Mouse (Mus musculus): ENCODE data around the gene Serpinb1c. TPM values are rescaled to one million over a fixed set of nuclear protein-coding genes. Genes with fewer than 3 reads are reported as not detected.
"Not testable (repeated sequence)": the region's sequence is repeated elsewhere in the genome, so short reads cannot be mapped to it uniquely, and the experiment has no call there.

The Serpinb1c gene
- polyA plus RNA-seq, 1 experiment from 2014 or later: 0.69 TPM

DNA sequence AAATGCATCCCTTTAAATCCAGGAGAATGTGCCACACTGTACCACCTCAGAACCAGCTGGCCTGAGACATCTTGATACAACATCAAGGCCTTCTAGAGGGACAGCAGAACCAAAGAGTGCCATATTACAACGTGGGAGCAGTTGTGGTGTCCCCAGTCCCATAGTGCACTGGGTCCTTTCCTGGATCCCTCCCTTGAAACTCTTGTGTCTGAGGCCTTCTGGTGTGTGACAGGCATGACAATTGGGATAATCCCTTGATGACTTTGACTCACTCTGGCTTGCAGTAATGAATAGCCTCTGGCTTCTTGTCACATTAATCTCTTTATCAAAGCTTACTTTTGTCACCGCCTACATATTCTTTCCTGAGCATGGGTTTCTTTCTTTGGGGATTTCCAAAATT is 31.0 kb downstream of the Serpinb1c start:
- DNase-seq (ENCODE audit: low read depth, low spot score) (no peak), ATAC-seq (no peak)
- in situ Hi-C loops (cut with MboI; ENCODE audit: low pct_unique_long_range_greater_than_20kb): loop anchor here (10.0 kb wide), 1 partner anchor 1038 kb away; the partner anchor contains the start of gene Serpinb6c
- POLR2A ChIA-PET: no interaction called here
- H3K27me3 ChIP-seq: peaks cover 7% of the 10 kb centered on the region
- CTCF ChIA-PET: interaction anchor here (1.4 to 1.9 kb wide), 4 partner anchors 10 to 207 kb away, joined by 3 to 5 read pairs (median 4); no protein-coding TSS in a partner anchor
- no peak for TF ChIP-seq CTCF (IDR thresholded peaks at IDR 0.05)

DNA sequence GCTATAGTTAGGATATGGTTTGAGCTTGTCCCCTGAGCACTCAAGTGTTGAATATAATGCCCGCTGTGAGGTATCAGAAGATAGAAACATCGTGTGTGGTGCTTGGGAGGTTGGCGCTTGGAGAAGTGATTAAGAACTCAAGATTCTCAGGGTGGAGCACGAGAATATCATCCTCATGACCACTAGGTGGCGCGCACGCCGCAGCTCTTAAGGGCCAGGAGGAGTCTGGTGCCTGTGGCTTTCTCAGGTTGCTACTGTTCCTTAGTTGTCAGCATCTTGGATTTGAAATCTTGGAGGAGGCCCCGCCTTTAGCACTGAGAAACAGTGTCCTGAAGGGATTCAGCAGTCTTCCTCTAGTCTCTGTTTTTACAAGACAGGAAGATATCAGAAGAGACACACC is 31.5 kb downstream of the Serpinb1c start:
- CTCF ChIA-PET: interaction anchor here (0.8 to 1.9 kb wide), 11 partner anchors 10 to 1041 kb away, joined by 3 to 5 read pairs (median 3); no protein-coding TSS in a partner anchor
- DNase-seq (ENCODE audit: low read depth, low spot score): no peak
- ATAC-seq: no peak
- peaks cover 5% of the 10 kb centered on the region for H3K27me3 ChIP-seq
- peak; percentile 85 for TF ChIP-seq CTCF (IDR thresholded peaks at IDR 0.05)
- in situ Hi-C loops (cut with MboI; ENCODE audit: low pct_unique_long_range_greater_than_20kb): loop anchor here (10.0 kb wide), 1 partner anchor 1038 kb away; the partner anchor contains the start of gene Serpinb6c
- POLR2A ChIA-PET: interaction anchor here (0.6 kb wide), 1 partner anchor 34 kb away, joined by 3 read pairs; no protein-coding TSS in a partner anchor

DNA sequence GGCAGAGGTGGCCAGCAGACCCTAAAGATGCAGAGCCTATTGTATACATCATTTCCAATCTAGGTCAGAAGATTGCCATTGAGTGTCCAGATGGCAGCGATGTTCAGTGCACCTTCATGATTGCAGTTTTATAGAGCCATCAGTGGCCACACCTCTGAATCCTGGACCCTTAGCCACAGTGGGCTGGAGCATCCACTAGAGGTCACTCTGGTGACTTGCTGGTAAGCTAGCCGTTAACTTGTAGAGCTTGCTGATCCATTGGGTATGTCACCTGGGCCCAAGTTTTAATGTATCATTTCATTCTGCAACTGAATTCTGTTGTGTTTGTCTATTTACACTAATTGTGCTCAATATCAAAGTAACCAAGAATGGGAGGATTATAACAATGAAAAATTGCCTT is 32.4 kb downstream of the Serpinb1c start:
- H3K27me3 ChIP-seq: no peaks in the 10 kb centered on the region
- DNase-seq (ENCODE audit: low read depth, low spot score) (no peak), ATAC-seq (no peak)
- CTCF ChIA-PET: interaction anchor here (0.8 to 1.9 kb wide), 9 partner anchors 9 to 1041 kb away, joined by 3 to 5 read pairs (median 3); no protein-coding TSS in a partner anchor
- in situ Hi-C loops (cut with MboI; ENCODE audit: low pct_unique_long_range_greater_than_20kb): loop anchor here (10.0 kb wide), 1 partner anchor 1039 kb away; the partner anchor contains the start of gene Serpinb6c
- peak; percentile 81 for TF ChIP-seq CTCF (IDR thresholded peaks at IDR 0.05)
- POLR2A ChIA-PET: no interaction called here

DNA sequence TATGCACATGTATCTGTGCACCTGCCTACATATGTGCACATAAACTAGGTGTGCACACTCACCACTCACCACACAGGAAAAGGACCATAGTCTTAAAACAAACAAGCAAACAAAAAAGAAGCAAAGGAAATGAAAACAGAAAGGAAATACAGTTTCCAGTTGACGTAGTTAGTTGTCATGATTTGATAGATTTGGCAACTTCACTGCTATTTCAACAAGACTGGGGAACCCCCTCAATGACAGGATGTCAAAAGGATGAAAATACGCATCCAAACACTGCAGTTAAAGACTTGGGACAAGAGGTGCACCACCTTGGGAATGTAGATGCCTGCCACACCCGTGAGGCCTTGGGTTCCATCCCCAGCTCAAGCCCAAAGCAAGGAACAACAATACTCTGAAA is 33.5 kb downstream of the Serpinb1c start:
- POLR2A ChIA-PET; H3K27me3 ChIP-seq; DNase-seq (ENCODE audit: low read depth, low spot score); ATAC-seq: not testable (repeated sequence)
- CTCF ChIA-PET: interaction anchor here (1.1 to 1.8 kb wide), 2 partner anchors 38 to 1030 kb away, joined by 3 to 5 read pairs; no protein-coding TSS in a partner anchor
- in situ Hi-C loops (cut with MboI; ENCODE audit: low pct_unique_long_range_greater_than_20kb): loop anchor here (10.0 kb wide), 1 partner anchor 1040 kb away; the partner anchor contains the start of gene Serpinb6c

DNA sequence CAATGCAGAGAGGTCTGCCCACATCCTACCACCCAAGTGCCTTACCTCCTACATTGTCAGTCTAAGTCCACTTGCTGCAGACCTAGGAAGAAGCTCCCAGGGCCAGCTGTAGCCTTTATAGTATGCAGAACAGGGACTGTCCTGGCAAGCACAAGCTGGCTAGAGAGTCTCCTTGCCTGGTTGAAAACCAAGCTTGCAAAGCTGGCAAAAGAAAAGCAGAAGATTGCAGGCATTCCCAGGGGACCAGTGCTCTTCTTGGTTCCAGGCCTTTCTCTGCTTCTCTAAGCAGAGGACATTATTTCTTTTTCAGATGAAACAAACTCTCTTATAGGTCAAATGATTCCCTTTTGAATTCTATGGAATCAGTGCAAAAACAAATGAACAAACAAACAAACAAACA is 34.6 kb downstream of the Serpinb1c start:
- in situ Hi-C loops (cut with MboI; ENCODE audit: low pct_unique_long_range_greater_than_20kb): loop anchor here (10.0 kb wide), 1 partner anchor 1041 kb away; the partner anchor contains the start of gene Serpinb6c

DNA sequence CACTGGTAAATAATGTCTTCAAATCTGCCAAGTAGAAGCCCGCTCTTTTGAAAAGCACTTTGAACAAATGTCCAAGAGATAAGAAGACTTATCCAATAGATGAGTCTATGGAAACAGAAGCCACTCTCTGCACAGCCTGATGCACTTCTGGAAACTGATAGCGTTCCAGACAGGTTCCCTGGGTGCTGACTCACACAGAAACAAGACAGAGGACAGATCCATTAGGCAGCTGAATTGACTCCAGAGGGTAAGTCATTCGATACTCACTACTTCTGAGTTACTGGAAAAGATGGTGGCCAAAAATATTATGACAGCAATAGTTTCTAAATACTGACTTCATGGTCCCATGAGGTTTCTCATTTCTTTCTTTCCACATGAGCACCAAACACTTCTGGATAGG is 37.2 kb downstream of the Serpinb1c start:
- H3K27me3 ChIP-seq: no peaks in the 10 kb centered on the region
- POLR2A ChIA-PET: interaction anchor here (0.6 kb wide), 1 partner anchor 286 kb away, joined by 5 read pairs; no protein-coding TSS in a partner anchor
- CTCF ChIA-PET: interaction anchor here (1.1 kb wide), 1 partner anchor 9 kb away, joined by 5 read pairs; no protein-coding TSS in a partner anchor

More for the DNA sequence above, 34.6 kb downstream of the Serpinb1c start:
- POLR2A ChIA-PET: no interaction called here
- TF ChIP-seq CTCF (IDR thresholded peaks at IDR 0.05): no peak
- ATAC-seq (no peak), DNase-seq (ENCODE audit: low read depth, low spot score) (no peak)
- H3K27me3 ChIP-seq: no peaks in the 10 kb centered on the region
- CTCF ChIA-PET: interaction anchor here (1.6 kb wide), 1 partner anchor 14 kb away, joined by 3 read pairs; no protein-coding TSS in a partner anchor

DNA sequence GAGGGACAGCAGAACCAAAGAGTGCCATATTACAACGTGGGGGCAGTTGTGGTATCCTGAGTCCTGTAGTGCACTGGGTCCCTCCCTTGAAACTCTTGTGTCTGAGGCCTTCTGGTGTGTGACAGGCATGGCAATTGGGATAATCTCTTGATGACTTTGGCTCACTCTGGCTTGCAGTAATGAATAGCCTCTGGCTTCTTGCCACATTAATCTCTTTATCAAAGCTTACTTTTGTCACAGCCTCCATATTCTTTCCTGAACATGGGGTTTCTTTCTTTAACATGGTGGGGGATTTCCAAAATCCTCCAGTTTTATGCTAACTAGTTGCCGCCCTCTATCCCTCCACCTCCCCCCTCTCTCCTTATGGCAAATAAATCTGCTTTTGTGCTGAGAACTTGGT is 44.9 kb downstream of the Serpinb1c start:
- DNase-seq (ENCODE audit: low read depth, low spot score): no peak
- ChIA-PET CTCF (interaction anchor here (1.1 kb wide), 1 partner anchor 13 kb away, joined by 5 read pairs; no protein-coding TSS in a partner anchor), POLR2A (interaction anchor here (0.6 kb wide), 1 partner anchor 46 kb away, joined by 5 read pairs; no protein-coding TSS in a partner anchor)
- in situ Hi-C loops (cut with MboI; ENCODE audit: low pct_unique_long_range_greater_than_20kb): loop anchor here (5.0 kb wide), 2 partner anchors 44 to 1149 kb away; partner anchors contain the start of genes Ripk1, Serpinb1c and Serpinb6a
- H3K27me3 ChIP-seq: no peaks in the 10 kb centered on the region
- TF ChIP-seq CTCF (IDR thresholded peaks at IDR 0.05): no peak
- no peak for ATAC-seq

More for the DNA sequence above, 37.2 kb downstream of the Serpinb1c start:
- TF ChIP-seq CTCF (IDR thresholded peaks at IDR 0.05): no peak
- ATAC-seq (no peak), DNase-seq (ENCODE audit: low read depth, low spot score) (no peak)
- in situ Hi-C loops (cut with MboI; ENCODE audit: low pct_unique_long_range_greater_than_20kb): loop anchor here (10.0 kb wide), 1 partner anchor 1044 kb away; the partner anchor contains the start of gene Serpinb6c

DNA sequence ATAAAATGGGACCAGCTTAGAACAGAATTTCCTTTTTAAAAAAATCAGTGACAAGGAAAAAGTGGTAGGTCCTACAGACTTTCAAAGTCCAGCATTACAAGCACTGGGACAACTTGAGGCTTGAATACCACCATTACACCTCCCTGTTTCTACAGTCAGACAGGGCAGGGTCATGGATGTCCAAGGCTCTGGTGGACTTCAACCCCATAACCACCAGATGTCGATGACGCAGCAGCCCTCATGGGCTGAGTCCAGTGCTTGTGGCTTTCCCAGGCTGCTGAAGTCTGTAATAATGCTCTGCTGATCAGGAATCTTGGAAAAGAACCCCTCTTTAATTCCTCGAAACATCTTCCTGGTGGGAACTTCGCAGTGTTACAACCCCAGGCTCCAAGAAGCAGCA is 45.5 kb downstream of the Serpinb1c start:
- in situ Hi-C loops (cut with MboI; ENCODE audit: low pct_unique_long_range_greater_than_20kb): loop anchor here (5.0 kb wide), 2 partner anchors 45 to 1150 kb away; partner anchors contain the start of genes Ripk1, Serpinb1c and Serpinb6a
- CTCF ChIA-PET: interaction anchor here (0.8 to 1.7 kb wide), 5 partner anchors 8 to 910 kb away, joined by 3 to 5 read pairs (median 3); no protein-coding TSS in a partner anchor
- POLR2A ChIA-PET: no interaction called here
- DNase-seq (ENCODE audit: low read depth, low spot score) (no peak), ATAC-seq (no peak)
- H3K27me3 ChIP-seq: no peaks in the 10 kb centered on the region
- no peak for TF ChIP-seq CTCF (IDR thresholded peaks at IDR 0.05)

DNA sequence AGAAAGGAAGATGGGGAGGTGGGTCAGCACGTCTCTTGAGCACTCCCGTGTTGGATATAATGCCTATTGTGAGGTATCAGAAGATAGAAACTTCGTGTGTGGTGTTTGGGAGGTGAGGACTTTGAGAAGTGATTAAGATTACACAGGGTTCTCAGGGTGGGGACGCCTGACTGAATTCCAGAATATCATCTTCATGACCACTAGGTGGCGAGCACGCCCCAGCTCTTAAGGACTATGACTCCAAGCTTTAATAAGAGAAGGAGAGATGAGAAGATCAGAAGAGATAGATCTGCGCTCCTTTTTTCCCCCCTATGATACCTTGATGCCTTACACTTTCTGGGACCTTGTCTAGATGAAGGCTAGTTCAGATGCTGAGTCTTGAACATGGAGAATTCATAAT is 46.0 kb downstream of the Serpinb1c start:
- peak; percentile 31 for ATAC-seq
- POLR2A ChIA-PET: no interaction called here

DNA sequence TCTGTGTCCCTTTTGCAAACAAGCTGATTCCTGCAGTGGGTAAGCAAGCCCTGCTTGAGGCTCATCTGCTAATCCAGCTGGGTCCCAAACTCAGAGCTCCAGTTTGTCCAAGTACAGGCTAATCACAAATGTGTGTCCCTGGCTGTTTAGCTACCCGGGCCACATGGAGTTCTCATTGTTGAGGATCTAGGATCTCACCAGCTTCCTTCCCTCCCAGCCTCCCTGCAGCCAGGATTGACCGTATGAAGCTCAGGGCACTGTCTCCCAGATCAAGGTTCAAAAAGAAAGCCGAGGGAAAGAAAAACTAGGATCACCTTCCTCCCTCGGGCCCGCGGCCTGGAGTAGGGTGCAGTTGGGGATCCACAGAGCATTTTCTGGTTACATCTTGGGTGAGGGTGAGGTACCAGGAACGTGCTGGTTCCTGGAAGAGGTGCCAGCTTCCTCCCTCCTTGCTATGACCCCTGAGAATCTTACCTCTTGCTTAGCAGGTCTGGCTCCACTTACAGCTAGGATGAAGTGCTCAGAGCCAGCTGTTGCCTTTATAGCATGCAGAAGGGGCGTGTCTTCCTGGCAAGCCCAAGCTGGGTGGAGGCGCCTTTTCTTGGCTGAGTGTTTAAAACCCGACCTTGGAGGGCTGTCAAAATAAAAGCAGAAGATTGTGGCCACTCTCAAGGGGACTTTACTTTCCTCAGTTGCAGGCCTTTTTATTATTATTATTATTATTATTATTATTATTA is 47.2 kb downstream of the Serpinb1c start, which contains the start of gene Serpinb1a:
TSS of gene Serpinb1a (minus strand) at position 518 of the 737 bp plus-strand sequence.
- POLR2A ChIA-PET: interaction anchor here (1.1 kb wide), 1 partner anchor 47 kb away, joined by 5 read pairs; the partner anchor contains the start of gene Serpinb1c
- CTCF ChIA-PET: interaction anchor here (1.1 to 2.2 kb wide), 7 partner anchors 10 to 912 kb away, joined by 3 to 6 read pairs (median 3); partner anchors contain the start of gene Serpinb1c
- H3K27me3 ChIP-seq: no peaks in the 10 kb centered on the region
- ATAC-seq (no peak), DNase-seq (ENCODE audit: low read depth, low spot score) (no peak)
- in situ Hi-C loops (cut with MboI; ENCODE audit: low pct_unique_long_range_greater_than_20kb): loop anchor here (5.0 kb wide), 2 partner anchors 46 to 1151 kb away; partner anchors contain the start of genes Ripk1, Serpinb1c and Serpinb6a
- no peak for TF ChIP-seq CTCF (IDR thresholded peaks at IDR 0.05)

More for the DNA sequence above, 46.0 kb downstream of the Serpinb1c start:
- in situ Hi-C loops (cut with MboI; ENCODE audit: low pct_unique_long_range_greater_than_20kb): loop anchor here (5.0 kb wide), 2 partner anchors 45 to 1150 kb away; partner anchors contain the start of genes Ripk1, Serpinb1c and Serpinb6a
- no peak for DNase-seq (ENCODE audit: low read depth, low spot score)
- CTCF ChIA-PET: interaction anchor here (0.8 to 2.2 kb wide), 8 partner anchors 9 to 1042 kb away, joined by 3 to 6 read pairs (median 3); partner anchors contain the start of gene Serpinb1c
- peak; percentile 80 for TF ChIP-seq CTCF (IDR thresholded peaks at IDR 0.05)
- no peaks in the 10 kb centered on the region for H3K27me3 ChIP-seq
